Mouse (Mus musculus) midbrain, embryonic 10.5 days (tissue): ENCODE results near the gene Cd300ld2. TPM values are rescaled to one million over a fixed set of nuclear protein-coding genes. Genes with fewer than 3 reads are reported as not detected.
"Not testable (repeated sequence)": the region's sequence is repeated elsewhere in the genome, so short reads cannot be mapped to it uniquely, and the experiment has no call there.

Source experiments
- DNase-seq: peaks from one replicate; pipeline ENCODE4 v3.0.0-alpha.2; 2017; ENCODE audit warnings: low spot score
- H3K27ac ChIP-seq: fragments of 300-500 bp; sonication (generic); replicated peaks from 2 replicates; pipeline ENCODE4 v1.5.1; 2016; ENCODE audit warnings: mild to moderate bottlenecking
- H3K27me3 ChIP-seq: fragments of 300-500 bp; sonication (generic); 2 replicates; pipeline ENCODE4 v1.6.1; 2016; ENCODE audit warnings: low read depth, mild to moderate bottlenecking; ENCODE audit not compliant: poor library complexity, severe bottlenecking
- H3K36me3 ChIP-seq: fragments of 300-500 bp; sonication (generic); 2 replicates; pipeline ENCODE4 v1.6.1; 2016; ENCODE audit warnings: mild to moderate bottlenecking, moderate library complexity
- H3K4me1 ChIP-seq: fragments of 300-500 bp; sonication (generic); 2 replicates; pipeline ENCODE4 v1.6.1; 2016
- H3K4me3 ChIP-seq: fragments of 300-500 bp; sonication (generic); 2 replicates; pipeline ENCODE4 v1.5.1; 2016; ENCODE audit warnings: mild to moderate bottlenecking, moderate library complexity
- H3K9me3 ChIP-seq: fragments of 300-500 bp; sonication (generic); replicated peaks from 2 replicates; pipeline ENCODE4 v1.6.1; 2016; ENCODE audit warnings: mild to moderate bottlenecking
- WGBS: fragments of 180-500 bp; shearing (Covaris S2); methylation state at CpG from one replicate; pipeline ENCODE4 v1.1.7; 2016; 5-methylcytosine and 5-hydroxymethylcytosine counted together
- polyA plus RNA-seq: library from polyadenylated mRNA; unstranded; fragments of >200 nt; fragmentation: Nextera tagmentation; extraction: Ambion mirVana; gene quantifications from 2 replicates; pipeline ENCODE4 v1.2.1, GENCODE M21; 2016

The Cd300ld2 gene
- polyA plus RNA-seq = not detected in 2 replicates

GRCm38 (mm10) chr11:115016093-115016492 is at the start of gene Cd300ld2:
Gene Cd300ld2, minus strand, starts transcription at chr11:115016193.
- H3K36me3 ChIP-seq, H3K27ac ChIP-seq: not testable (repeated sequence)
- WGBS = no CpG with 5 or more reads among the region's 7 CpGs

GRCm38 (mm10) chr11:115062077-115062476 is 46.1 kb upstream of the Cd300ld2 start, which contains the start of gene Cd300e:
Gene Cd300e, minus strand, starts transcription at chr11:115062177.
- Histone ChIP-seq H3K27ac (no peak within 1 kb of the TSS), H3K4me1 (peaks cover 17% of the 10 kb centered on the region), H3K36me3 (no peaks in the 10 kb centered on the region), H3K27me3 (peaks cover 9% of the 10 kb centered on the region), H3K9me3 (no peaks in the 10 kb centered on the region), H3K4me3 (no peak within 1 kb of the TSS)
- 47% methylated on average over 5 of the region's 5 CpGs for WGBS
- no peak for DNase-seq

More at GRCm38 (mm10) chr11:115016093-115016492, at the start of gene Cd300ld2:
- not testable (repeated sequence) for H3K9me3 ChIP-seq, DNase-seq, H3K27me3 ChIP-seq, H3K4me3 ChIP-seq, H3K4me1 ChIP-seq

DNA sequence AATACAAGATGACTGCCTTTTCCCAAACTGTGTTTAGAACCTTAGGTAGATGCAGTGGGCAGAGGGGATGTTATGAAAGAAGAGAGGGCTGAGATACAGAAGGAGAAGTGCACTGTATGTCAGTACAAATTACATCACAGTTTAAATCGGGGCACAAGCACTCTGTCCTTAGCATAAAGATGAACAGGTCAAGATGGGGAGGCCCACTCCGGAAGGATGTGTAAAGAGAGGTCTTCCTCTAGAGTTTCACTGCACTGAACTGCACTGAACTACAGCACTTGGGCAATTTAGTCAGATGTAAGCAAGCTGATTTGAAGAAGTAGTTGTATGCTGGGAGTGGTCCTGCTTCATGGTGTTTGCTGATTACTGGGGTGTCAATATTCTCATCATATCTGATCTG is 43.8 kb upstream of the Cd300ld2 start:
- H3K27ac ChIP-seq = no peak overlapping the region
- 81% methylated on average over 2 of the region's 2 CpGs for WGBS

DNA sequence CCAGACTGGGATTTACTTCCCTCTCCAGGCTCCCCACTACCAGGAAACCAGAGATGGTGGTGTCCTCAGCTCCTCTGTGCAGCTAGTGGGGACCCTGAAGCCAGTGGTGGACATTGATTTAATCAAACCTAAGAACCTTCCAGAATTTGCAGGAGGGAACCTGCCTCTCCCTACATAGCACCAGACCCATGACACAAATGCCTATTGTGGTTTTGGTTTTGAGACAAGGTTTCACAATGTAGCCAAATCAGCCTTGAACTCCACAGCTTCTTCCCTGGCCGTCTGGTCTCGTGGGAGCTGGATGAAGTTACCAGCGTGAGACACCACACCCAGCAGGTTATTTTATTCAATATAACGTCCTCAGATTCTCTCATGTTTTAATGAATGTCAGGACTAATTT is 42.7 kb upstream of the Cd300ld2 start:
- H3K27me3 ChIP-seq = peaks cover 1% of the 10 kb centered on the region; the same call in 1 of the 2 replicates

More for the DNA sequence above, 43.8 kb upstream of the Cd300ld2 start:
- Histone ChIP-seq H3K4me3 (no peak overlapping the region), H3K9me3 (no peaks in the 10 kb centered on the region), H3K36me3 (no peaks in the 10 kb centered on the region), H3K27me3 (peaks cover 4% of the 10 kb centered on the region; the same call in 1 of the 2 replicates), H3K4me1 (peaks cover 17% of the 10 kb centered on the region)
- DNase-seq = no peak

DNA sequence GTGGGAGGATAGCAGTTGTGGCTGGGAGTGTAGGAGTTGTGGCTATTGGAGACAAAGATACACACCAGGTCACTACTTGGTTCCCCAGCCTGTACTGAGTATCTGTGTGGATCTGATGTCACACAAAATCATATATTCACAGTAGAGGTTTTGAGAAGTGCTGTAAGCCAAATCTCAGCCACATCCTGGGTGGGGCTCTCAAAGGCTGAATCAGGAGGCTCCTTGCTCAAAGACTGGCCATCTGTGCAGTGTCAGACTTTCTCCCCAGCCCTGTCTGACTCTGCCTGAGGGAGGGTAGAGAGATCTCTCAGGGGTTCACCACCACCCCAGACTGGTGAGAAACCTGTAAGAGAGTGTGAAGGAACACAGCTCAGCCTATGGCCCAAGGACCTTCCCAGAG is 38.5 kb upstream of the Cd300ld2 start:
- Histone ChIP-seq H3K36me3 (no peaks in the 10 kb centered on the region), H3K4me3 (no peak overlapping the region), H3K4me1 (no peaks in the 10 kb centered on the region), H3K27me3 (no peaks in the 10 kb centered on the region), H3K9me3 (no peaks in the 10 kb centered on the region), H3K27ac (no peak overlapping the region)
- no peak for DNase-seq

More for the DNA sequence above, 42.7 kb upstream of the Cd300ld2 start:
- Histone ChIP-seq H3K4me3 (no peak overlapping the region), H3K36me3 (no peaks in the 10 kb centered on the region), H3K4me1 (peaks cover 15% of the 10 kb centered on the region), H3K27ac (no peak overlapping the region), H3K9me3 (no peaks in the 10 kb centered on the region)
- no peak for DNase-seq
- 80% methylated on average over 4 of the region's 4 CpGs for WGBS

- 81% methylated on average over 1 of the region's 1 CpGs for WGBS
- DNase-seq = no peak
- no peaks in the 10 kb centered on the region for H3K9me3 ChIP-seq
Measured at GRCm38 (mm10) chr11:115052991-115053390, 37.0 kb upstream of the Cd300ld2 start.

DNA sequence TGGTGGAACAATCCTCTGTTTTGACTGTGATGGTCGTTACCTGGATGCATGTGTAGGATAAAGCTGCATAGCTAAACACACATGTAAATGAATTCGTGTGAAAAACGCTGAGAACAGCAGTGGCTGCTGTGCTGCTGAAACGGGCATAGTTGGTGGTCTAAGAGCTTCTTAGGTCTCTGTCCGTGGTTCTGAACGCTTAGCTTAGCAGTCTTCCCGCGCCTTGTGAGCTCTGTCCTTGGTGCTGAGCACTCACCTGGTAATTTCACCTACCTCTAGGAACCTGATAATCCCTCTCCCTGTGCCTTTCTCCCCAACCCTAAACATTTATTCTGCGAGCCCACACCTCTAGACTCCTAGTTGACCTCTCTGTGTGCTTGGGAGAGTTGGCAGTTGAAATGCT is 36.2 kb upstream of the Cd300ld2 start:
- Histone ChIP-seq H3K4me1 (no peaks in the 10 kb centered on the region), H3K27me3 (no peaks in the 10 kb centered on the region), H3K4me3 (no peak overlapping the region), H3K36me3 (no peaks in the 10 kb centered on the region), H3K27ac (no peak overlapping the region), H3K9me3 (no peaks in the 10 kb centered on the region)
- DNase-seq = no peak
- 5% methylated on average over 9 of the region's 9 CpGs for WGBS

More at GRCm38 (mm10) chr11:115052991-115053390, 37.0 kb upstream of the Cd300ld2 start:
- Histone ChIP-seq H3K27ac (no peak overlapping the region), H3K27me3 (no peaks in the 10 kb centered on the region), H3K4me1 (no peaks in the 10 kb centered on the region), H3K4me3 (no peak overlapping the region), H3K36me3 (no peaks in the 10 kb centered on the region)

DNA sequence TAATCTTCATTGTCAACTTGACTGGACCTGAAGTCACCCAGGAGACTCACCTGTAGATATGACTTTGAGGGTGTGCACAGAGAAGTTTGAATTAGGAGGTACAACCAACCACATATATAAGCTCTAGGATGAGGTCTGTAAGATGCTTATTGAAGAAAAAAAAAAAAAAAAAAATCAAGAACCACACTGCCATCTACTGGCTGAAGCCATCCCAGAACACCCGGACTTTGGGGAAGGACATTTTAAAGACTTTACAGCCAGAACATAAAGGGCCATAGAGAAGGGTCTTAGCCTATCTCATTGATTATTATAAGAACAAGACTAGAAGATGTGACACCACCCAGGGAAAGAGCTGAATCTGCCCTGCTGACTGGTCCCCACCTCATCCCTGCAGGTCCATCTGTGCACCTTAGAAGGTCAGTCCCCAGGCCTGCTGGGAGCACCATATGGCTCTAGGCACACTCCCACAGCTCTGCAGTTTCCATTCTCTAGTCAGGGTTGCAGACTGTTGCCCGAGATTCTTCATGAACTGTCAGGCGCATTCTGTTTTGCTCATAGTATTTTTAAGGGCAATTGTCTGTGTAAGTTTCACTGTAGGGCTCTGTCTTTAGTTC is 33.4 kb upstream of the Cd300ld2 start:
- no peaks in the 10 kb centered on the region for H3K27me3 ChIP-seq
- H3K4me1 ChIP-seq = no peaks in the 10 kb centered on the region
- H3K9me3 ChIP-seq = no peaks in the 10 kb centered on the region
- 48% methylated on average over 3 of the region's 3 CpGs for WGBS
- no peak overlapping the region for H3K4me3 ChIP-seq
- DNase-seq = no peak
- no peaks in the 10 kb centered on the region for H3K36me3 ChIP-seq
- H3K27ac ChIP-seq = no peak overlapping the region

- DNase-seq = no peak
Measured at GRCm38 (mm10) chr11:115048259-115048658, 32.3 kb upstream of the Cd300ld2 start, which contains the start of gene Cd300ld3. Gene Cd300ld3, minus strand, starts transcription at chr11:115048409.

GRCm38 (mm10) chr11:115037669-115038068 is 21.7 kb upstream of the Cd300ld2 start, which contains the start of gene Cd300ld5:
Gene Cd300ld5, minus strand, starts transcription at chr11:115037769.
- not testable (repeated sequence) for H3K36me3 ChIP-seq, H3K4me1 ChIP-seq, H3K4me3 ChIP-seq, H3K27ac ChIP-seq, H3K9me3 ChIP-seq, H3K27me3 ChIP-seq, DNase-seq
- no CpG with 5 or more reads among the region's 6 CpGs for WGBS

More at GRCm38 (mm10) chr11:115048259-115048658, 32.3 kb upstream of the Cd300ld2 start, which contains the start of gene Cd300ld3:
- WGBS = 97% methylated on average over 2 of the region's 2 CpGs
- Histone ChIP-seq H3K4me1 (no peaks in the 10 kb centered on the region), H3K4me3 (no peak within 1 kb of the TSS), H3K27me3 (no peaks in the 10 kb centered on the region), H3K9me3 (no peaks in the 10 kb centered on the region), H3K27ac (no peak within 1 kb of the TSS), H3K36me3 (no peaks in the 10 kb centered on the region)

DNA sequence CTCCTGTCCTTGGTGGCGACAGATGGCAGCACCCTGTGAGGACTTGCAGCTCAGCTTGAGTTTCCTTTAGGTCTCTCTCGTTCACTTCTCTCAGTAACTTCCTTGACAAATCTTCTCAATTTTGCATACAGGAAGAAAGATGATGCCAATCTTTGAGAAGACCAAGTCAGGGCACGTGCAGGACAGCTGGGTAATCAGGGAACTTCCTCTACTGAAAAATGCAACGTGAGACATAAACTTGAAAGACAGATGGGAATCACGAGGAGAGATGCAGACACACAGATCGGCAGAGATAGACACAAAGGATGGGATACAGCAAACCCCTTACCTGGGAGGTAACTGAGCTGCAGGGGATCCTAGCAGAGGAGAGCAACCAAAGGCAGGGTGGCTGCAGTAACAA is 10.9 kb upstream of the Cd300ld2 start, which contains the start of gene Cd300ld4:
TSS of gene Cd300ld4 (minus strand) at position 101 of the 400 bp plus-strand sequence.
- no CpG with 5 or more reads among the region's 6 CpGs for WGBS

DNA sequence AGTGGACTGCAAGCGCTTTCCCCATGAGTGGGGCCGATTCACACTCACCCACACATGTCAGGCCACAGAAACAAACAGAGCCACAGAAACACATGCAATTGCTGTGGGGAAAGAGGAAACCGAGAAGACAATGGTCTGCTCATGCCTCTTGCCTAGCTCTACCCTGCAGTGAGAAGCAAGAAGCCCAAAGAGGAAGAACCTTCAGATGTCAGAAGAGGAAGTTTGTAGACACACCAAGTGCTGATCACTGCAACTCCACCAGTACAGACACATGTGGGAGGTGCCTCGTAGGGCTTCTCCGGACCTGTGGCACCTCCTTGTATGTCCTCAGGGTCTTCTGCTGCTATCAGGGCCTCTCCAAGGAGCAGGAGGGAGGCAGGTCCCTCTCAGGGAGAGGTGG is 11.9 kb downstream of the Cd300ld2 start:
- H3K9me3 ChIP-seq = no peaks in the 10 kb centered on the region
- no peaks in the 10 kb centered on the region for H3K4me1 ChIP-seq
- no peak overlapping the region for H3K4me3 ChIP-seq
- no peaks in the 10 kb centered on the region for H3K36me3 ChIP-seq
- no peak overlapping the region for H3K27ac ChIP-seq
- no peak for DNase-seq
- WGBS = 88% methylated on average over 5 of the region's 5 CpGs
- no peaks in the 10 kb centered on the region for H3K27me3 ChIP-seq

More for the DNA sequence above, 10.9 kb upstream of the Cd300ld2 start, which contains the start of gene Cd300ld4:
- H3K36me3 ChIP-seq, H3K9me3 ChIP-seq, H3K27me3 ChIP-seq, DNase-seq, H3K4me3 ChIP-seq, H3K4me1 ChIP-seq, H3K27ac ChIP-seq: not testable (repeated sequence)

- H3K9me3 ChIP-seq = no peaks in the 10 kb centered on the region
- H3K36me3 ChIP-seq = no peaks in the 10 kb centered on the region
- no peaks in the 10 kb centered on the region for H3K4me1 ChIP-seq
- no peaks in the 10 kb centered on the region for H3K27me3 ChIP-seq
- no peak within 1 kb of the TSS for H3K27ac ChIP-seq
- H3K4me3 ChIP-seq = no peak within 1 kb of the TSS
- no peak for DNase-seq
- WGBS = 83% methylated on average over 7 of the region's 7 CpGs
Measured at GRCm38 (mm10) chr11:115001474-115002040, 14.4 kb downstream of the Cd300ld2 start, which contains the start of gene Cd300c2. Gene Cd300c2, minus strand, starts transcription at chr11:115001880.
